Mouse (Mus musculus) CH12.LX (cell line): ENCODE results near the gene Krt75. TPM values are rescaled to one million over a fixed set of nuclear protein-coding genes. Genes with fewer than 3 reads are reported as not detected.

Experiments used
- DNase-seq: peaks from one replicate; pipeline ENCODE4 v3.0.0-alpha.2; 2013; ENCODE audit errors: extremely low read depth
- H3K27ac ChIP-seq: 2 replicates; pipeline ENCODE4 v1.5.1; 2012; ENCODE audit warnings: low read depth, mild to moderate bottlenecking, control low read depth, moderate library complexity; ENCODE audit not compliant: insufficient read depth
- H3K27me3 ChIP-seq: replicated peaks from 2 replicates; pipeline ENCODE3; 2012; ENCODE audit warnings: inconsistent platforms
- H3K36me3 ChIP-seq, 2 experiments: replicated peaks in 1 of 2; 2 replicates each; pipeline versions ENCODE3 to v1.6.1; 2012; ENCODE audit warnings: inconsistent platforms in 1 of 2, low read length in 1 of 2, mild to moderate bottlenecking in 1 of 2, mixed read lengths in 1 of 2, moderate library complexity in 1 of 2; ENCODE audit not compliant: control insufficient read depth in 1 of 2, insufficient read depth in 1 of 2
- H3K4me1 ChIP-seq, 2 experiments: 2 replicates each; pipeline ENCODE4 v1.6.1; 2012; ENCODE audit warnings: inconsistent platforms in 1 of 2, moderate library complexity in 1 of 2; ENCODE audit not compliant: insufficient read depth in 2 of 2, control insufficient read depth in 1 of 2
- H3K4me2 ChIP-seq: 2 replicates; pipeline ENCODE4 v1.6.1; 2012; ENCODE audit warnings: low read depth, mild to moderate bottlenecking, control low read depth; ENCODE audit not compliant: poor library complexity, insufficient read depth, severe bottlenecking
- H3K4me3 ChIP-seq, 3 experiments: fragments of 150-350 bp in 1 of 3; sonication (generic) in 1 of 3; replicated peaks in 1 of 3; 2 replicates each; pipeline versions ENCODE3 to v1.5.1; 2011 to 2012; ENCODE audit warnings: low read depth in 2 of 3, low read length in 2 of 3, mild to moderate bottlenecking in 2 of 3, moderate library complexity in 2 of 3, control low read depth in 1 of 3, improper control_type of control experiment in 1 of 3, inconsistent platforms in 1 of 3, mixed read lengths in 1 of 3; ENCODE audit not compliant: poor library complexity in 1 of 3
- H3K79me2 ChIP-seq: replicated peaks from 2 replicates; pipeline ENCODE4 v1.6.1; 2012; ENCODE audit warnings: mild to moderate bottlenecking, moderate library complexity; ENCODE audit not compliant: control insufficient read depth, poor library complexity, insufficient read depth, severe bottlenecking; ENCODE audit errors: extremely low read depth
- H3K9ac ChIP-seq: 2 replicates; pipeline ENCODE4 v1.6.1; 2012; ENCODE audit warnings: low read depth, mild to moderate bottlenecking, control low read depth, moderate library complexity; ENCODE audit not compliant: insufficient read depth
- H3K9me3 ChIP-seq: replicated peaks from 2 replicates; pipeline ENCODE3; 2012; ENCODE audit warnings: low read length, inconsistent platforms, mixed read lengths
- BHLHE40 ChIP-seq: IDR thresholded peaks from 2 replicates; pipeline ENCODE4 v1.6.1; 2011; ENCODE audit warnings: mild to moderate bottlenecking, low read depth, low read length, improper control_type of control experiment
- CHD2 ChIP-seq: IDR thresholded peaks from 2 replicates; pipeline ENCODE4 v1.6.1; 2011; ENCODE audit warnings: low read length, improper control_type of control experiment
- CTCF ChIP-seq, 2 experiments: IDR thresholded peaks in 1 of 2; conservative IDR thresholded peaks in 1 of 2; 2 replicates each; pipeline ENCODE4 v1.5.1; 2011 to 2012; ENCODE audit warnings: low read depth in 2 of 2, low read length in 2 of 2, improper control_type of control experiment in 1 of 2, inconsistent platforms in 1 of 2, mild to moderate bottlenecking in 1 of 2, moderate library complexity in 1 of 2
- E2F4 ChIP-seq: IDR thresholded peaks from 2 replicates; pipeline ENCODE4 v1.6.1; 2011; ENCODE audit warnings: low read depth, low read length, improper control_type of control experiment; ENCODE audit not compliant: insufficient replicate concordance
- HCFC1 ChIP-seq: IDR thresholded peaks from 2 replicates; pipeline ENCODE4 v1.6.1; 2012; ENCODE audit warnings: low read depth, mild to moderate bottlenecking, inconsistent platforms, low read length, improper control_type of control experiment
- JUN ChIP-seq: IDR thresholded peaks from 2 replicates; pipeline ENCODE4 v1.6.1; 2011; ENCODE audit warnings: low read depth, mild to moderate bottlenecking, low read length, improper control_type of control experiment, moderate library complexity; ENCODE audit not compliant: insufficient read depth
- KAT2A ChIP-seq: IDR thresholded peaks from 2 replicates; pipeline ENCODE4 v1.6.1; 2012; ENCODE audit warnings: low read length, improper control_type of control experiment, inconsistent platforms; ENCODE audit not compliant: insufficient replicate concordance
- MXI1 ChIP-seq: IDR thresholded peaks from 2 replicates; pipeline ENCODE4 v1.6.1; 2011; ENCODE audit warnings: mild to moderate bottlenecking, low read depth, low read length, improper control_type of control experiment
- MYC ChIP-seq: IDR thresholded peaks from 2 replicates; pipeline ENCODE4 v1.6.1; 2011; ENCODE audit warnings: low read depth, mild to moderate bottlenecking, improper control_type of control experiment, low read length
- NRF1 ChIP-seq: IDR thresholded peaks from 2 replicates; pipeline ENCODE4 v1.6.1; 2014; ENCODE audit warnings: low read depth, mild to moderate bottlenecking, inconsistent platforms, low read length, improper control_type of control experiment, moderate library complexity
- PAX5 ChIP-seq: IDR thresholded peaks from 2 replicates; pipeline ENCODE4 v1.6.1; 2012; ENCODE audit warnings: low read length, inconsistent platforms, mixed read lengths
- RAD21 ChIP-seq: IDR thresholded peaks from 2 replicates; pipeline ENCODE4 v1.6.1; 2011; ENCODE audit warnings: low read depth, mild to moderate bottlenecking, low read length, improper control_type of control experiment, moderate library complexity
- RCOR1 ChIP-seq: conservative IDR thresholded peaks from 2 replicates; pipeline ENCODE4 v1.6.1; 2012; ENCODE audit warnings: low read depth, mild to moderate bottlenecking, inconsistent platforms, low read length, improper control_type of control experiment
- SIN3A ChIP-seq: IDR thresholded peaks from 2 replicates; pipeline ENCODE4 v1.6.1; 2012; ENCODE audit warnings: low read length, improper control_type of control experiment, inconsistent platforms
- SMC3 ChIP-seq: IDR thresholded peaks from 2 replicates; pipeline ENCODE4 v1.6.1; 2011; ENCODE audit warnings: low read depth, low read length, improper control_type of control experiment
- TBP ChIP-seq: conservative IDR thresholded peaks from 2 replicates; pipeline ENCODE4 v1.6.1; 2011; ENCODE audit warnings: low read depth, low read length, improper control_type of control experiment
- UBTF ChIP-seq: IDR thresholded peaks from 2 replicates; pipeline ENCODE4 v1.6.1; 2012; ENCODE audit warnings: low read depth, mild to moderate bottlenecking, inconsistent platforms, low read length, improper control_type of control experiment, moderate library complexity
- USF1 ChIP-seq: IDR thresholded peaks from 2 replicates; pipeline ENCODE4 v1.6.1; 2014; ENCODE audit warnings: low read depth, mild to moderate bottlenecking, inconsistent platforms, low read length, improper control_type of control experiment
- USF2 ChIP-seq: conservative IDR thresholded peaks from 2 replicates; pipeline ENCODE4 v1.6.1; 2011; ENCODE audit warnings: low read depth, low read length, improper control_type of control experiment
- ZKSCAN1 ChIP-seq: IDR thresholded peaks from 2 replicates; pipeline ENCODE4 v1.6.1; 2012; ENCODE audit warnings: low read depth, inconsistent platforms, low read length, improper control_type of control experiment, borderline replicate concordance
- dilution Hi-C: fragments of 300-500 bp; cut with MboI; formaldehyde crosslinking; loops from 2 replicates; pipeline ENCODE4 v1.14.3; 2020; ENCODE audit warnings: low sequenced_read_pairs; ENCODE audit not compliant: extremely low pct_unique_long_range_greater_than_20kb, extremely low pct_ligation_motif_present
- in situ Hi-C: fragments of 300-500 bp; cut with MboI; formaldehyde crosslinking; loops from 3 replicates; pipeline ENCODE4 v1.14.3; 2019; ENCODE audit warnings: low sequenced_read_pairs, low pct_ligation_motif_present, low pct_unique_long_range_greater_than_20kb, mixed read lengths
- polyA plus RNA-seq: library from polyadenylated mRNA; unstranded; fragments of >175 nt; gene quantifications from 2 replicates; pipeline ENCODE4 v1.2.1, GENCODE M21; 2012; ENCODE audit warnings: low read depth; ENCODE audit not compliant: insufficient read length
- total RNA-seq, 2 experiments: library from RNA; depleted of rRNA; stranded (reverse); fragments of 300-350 nt in 1 of 2; fragments of >200 nt in 1 of 2; gene quantifications; 2 replicates each; pipeline ENCODE4 v1.2.3; 2012 to 2014

The Krt75 gene
- total and polyA plus RNA-seq, 3 experiments = not detected

DNA sequence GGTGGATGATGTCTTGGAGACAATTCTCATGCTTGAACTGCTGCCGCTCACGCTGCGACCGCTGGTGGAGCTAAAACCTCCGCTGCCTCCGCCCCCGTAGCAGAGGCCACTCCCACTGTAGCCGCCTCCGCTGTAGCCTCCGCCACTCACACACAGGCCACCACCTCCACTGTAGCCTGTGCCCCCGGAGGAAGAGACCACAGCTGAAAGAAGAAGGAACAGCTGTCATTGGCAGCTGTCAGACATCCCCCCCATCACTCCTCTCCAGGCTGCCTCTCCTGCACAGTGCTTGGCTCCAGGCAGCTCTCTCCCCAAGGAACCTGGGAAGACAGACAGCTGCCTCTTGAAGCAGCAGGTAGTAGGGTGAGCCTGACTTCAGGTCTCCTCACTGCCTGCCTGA is 20.5 kb downstream of the Krt75 start:
- peak; percentile 12 for DNase-seq
- in situ Hi-C loops = no loop called here
- dilution Hi-C loops = no loop called here
- H3K27ac ChIP-seq = no peak overlapping the region
- H3K9ac ChIP-seq = no peak overlapping the region
- no peak for TF ChIP-seq JUN
- peak in 1 of 2 experiments; percentile 2; a peak in 1 of 4 replicates for TF ChIP-seq CTCF (conservative IDR thresholded peaks at IDR 0.05 in 1 of 2, IDR thresholded peaks at IDR 0.05 in 1 of 2; ENCODE audit: low read depth in 2 of 2, low read length in 2 of 2)
- H3K4me2 ChIP-seq = 0 out of 2 replicates have a peak overlapping the region, but pooled peaks have one; percentile 25
- peaks cover 2 to 4% of the 10 kb centered on the region in 2 experiments; a peak in 1 of 4 replicates for H3K4me1 ChIP-seq
- peaks cover 98% of the 10 kb centered on the region for H3K27me3 ChIP-seq
- H3K9me3 ChIP-seq = no peaks in the 10 kb centered on the region
- H3K36me3 ChIP-seq = no peaks in the 10 kb centered on the region
- H3K79me2 ChIP-seq = no peaks in the 10 kb centered on the region
- H3K4me3 ChIP-seq = no peak overlapping the region

DNA sequence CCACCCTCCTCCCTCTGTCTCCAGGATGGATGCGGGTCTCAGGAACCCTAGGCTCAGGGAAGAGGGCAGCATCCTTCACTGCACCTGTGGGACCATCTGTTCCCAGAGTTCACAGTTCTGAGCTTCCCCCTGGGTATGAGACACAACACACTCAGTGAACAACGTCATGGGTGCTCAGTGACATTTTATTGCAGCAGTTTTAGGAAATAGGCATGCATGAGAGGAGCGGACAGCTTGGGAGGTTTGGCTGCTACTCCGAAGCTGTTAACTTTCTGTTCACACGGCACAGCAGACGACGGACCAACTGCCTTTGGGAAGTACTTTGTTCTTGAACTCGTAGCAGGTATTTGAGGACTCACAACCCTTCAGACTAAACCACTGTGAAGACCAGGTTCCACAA is 21.5 kb downstream of the Krt75 start:
- Histone ChIP-seq H3K36me3 (no peaks in the 10 kb centered on the region), H3K79me2 (no peaks in the 10 kb centered on the region), H3K27ac (no peak overlapping the region), H3K4me2 (no peak overlapping the region), H3K4me3 (no peak overlapping the region), H3K9ac (no peak overlapping the region), H3K9me3 (no peaks in the 10 kb centered on the region), H3K4me1 (peaks cover 2 to 4% of the 10 kb centered on the region in 2 experiments; a peak in 1 of 4 replicates), H3K27me3 (peaks cover 98% of the 10 kb centered on the region)
- dilution Hi-C loops (no loop called here), in situ Hi-C loops (no loop called here)
- no peak for DNase-seq
- no peak for TF ChIP-seq NRF1
- no peak for TF ChIP-seq E2F4
- no peak for TF ChIP-seq MXI1
- no peak for TF ChIP-seq CTCF (conservative IDR thresholded peaks at IDR 0.05 in 1 of 2, IDR thresholded peaks at IDR 0.05 in 1 of 2; ENCODE audit: low read depth in 2 of 2, low read length in 2 of 2)
- TF ChIP-seq CHD2 = no peak
- no peak for TF ChIP-seq USF2
- TF ChIP-seq SMC3 = no peak
- no peak for TF ChIP-seq JUN
- no peak for TF ChIP-seq KAT2A
- TF ChIP-seq RAD21 = no peak
- TF ChIP-seq ZKSCAN1 = no peak
- no peak for TF ChIP-seq MYC
- TF ChIP-seq TBP = no peak
- TF ChIP-seq SIN3A = no peak
- no peak for TF ChIP-seq RCOR1
- no peak for TF ChIP-seq BHLHE40
- TF ChIP-seq USF1 = no peak
- TF ChIP-seq UBTF = no peak
- no peak for TF ChIP-seq PAX5
- no peak for TF ChIP-seq HCFC1
